Mouse (Mus musculus): ENCODE data around the gene Snx17. TPM values are rescaled to one million over a fixed set of nuclear protein-coding genes. Genes with fewer than 3 reads are reported as not detected.

The Snx17 gene
- 114 and 119 TPM in 2 replicates for polyA plus RNA-seq (2014; fragmentation: Nextera tagmentation; extraction: Ambion mirVana)

- WGBS = under 1% methylated on average over 48 of the region's 48 CpGs
- H3K9me3 ChIP-seq (ENCODE audit: control insufficient read depth, low read length) = no peaks in the 10 kb centered on the region
- H3K9ac ChIP-seq (replicated peaks; ENCODE audit: low read length) = peak within 1 kb of the TSS; percentile 80
- peak within 1 kb of the TSS; percentile 88 for H3K27ac ChIP-seq (replicated peaks; ENCODE audit: low read depth, low read length)
- H3K27me3 ChIP-seq (ENCODE audit: control insufficient read depth, insufficient read depth, low read length) = no peaks in the 10 kb centered on the region
- H3K4me1 ChIP-seq (ENCODE audit: control insufficient read depth, insufficient read depth, low read length) = peaks cover 12% of the 10 kb centered on the region
- H3K4me2 ChIP-seq (ENCODE audit: low read length) = peak within 1 kb of the TSS; percentile 97
- ATAC-seq (ENCODE audit: low FRiP score, low TSS enrichment) (peak; percentile 96), DNase-seq (peak; percentile 99)
- peak within 1 kb of the TSS; percentile 93 for H3K4me3 ChIP-seq (replicated peaks; ENCODE audit: low read depth, low read length)
- peaks cover 68% of the 10 kb centered on the region for H3K36me3 ChIP-seq (ENCODE audit: control insufficient read depth, insufficient read depth, low read length)
Measured at GRCm38 (mm10) chr5:31192939-31193630, at the start of gene Snx17, which contains the start of gene Eif2b4. TSS of gene Snx17 (plus strand) at chr5:31193227. TSS of gene Eif2b4 (minus strand) at chr5:31193430.

- 90% methylated on average over 4 of the region's 4 CpGs for WGBS
- Histone ChIP-seq H3K4me3 (replicated peaks; ENCODE audit: low read depth, low read length) (no peak overlapping the region), H3K27me3 (ENCODE audit: control insufficient read depth, insufficient read depth, low read length) (no peaks in the 10 kb centered on the region), H3K9ac (replicated peaks; ENCODE audit: low read length) (no peak overlapping the region), H3K4me1 (ENCODE audit: control insufficient read depth, insufficient read depth, low read length) (peaks cover 6% of the 10 kb centered on the region; the same call in 1 of the 2 replicates), H3K9me3 (ENCODE audit: control insufficient read depth, low read length) (no peaks in the 10 kb centered on the region), H3K36me3 (ENCODE audit: control insufficient read depth, insufficient read depth, low read length) (peaks cover 7% of the 10 kb centered on the region; the same call in 1 of the 2 replicates), H3K4me2 (ENCODE audit: low read length) (no peak overlapping the region), H3K27ac (replicated peaks; ENCODE audit: low read depth, low read length) (no peak overlapping the region)
- no peak for DNase-seq
- no peak for ATAC-seq (ENCODE audit: low FRiP score, low TSS enrichment)
Measured at GRCm38 (mm10) chr5:31149781-31150180, 43.2 kb upstream of the Snx17 start.

DNA sequence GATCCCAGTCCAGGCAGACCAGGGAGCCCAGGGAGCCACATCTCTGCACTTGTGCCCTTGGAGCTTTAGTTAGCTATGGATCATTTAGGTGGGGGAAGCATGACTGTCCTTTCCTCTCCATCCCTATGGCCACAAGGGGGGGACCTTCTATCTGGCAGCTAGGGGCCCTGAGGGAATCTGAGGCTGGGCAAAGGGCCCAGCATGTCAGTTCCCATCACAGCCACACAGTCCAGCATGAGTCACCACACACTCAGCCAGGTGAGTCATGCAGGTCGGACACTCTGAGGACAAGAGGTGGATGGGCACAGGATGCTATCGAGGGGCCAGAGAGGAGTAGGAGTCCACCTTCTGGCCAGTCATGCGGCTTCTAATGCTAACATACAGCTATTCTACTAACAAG lies 41.3 kb upstream of the Snx17 start:
- Histone ChIP-seq H3K4me2 (ENCODE audit: low read length) (no peak overlapping the region), H3K9ac (replicated peaks; ENCODE audit: low read length) (no peak overlapping the region), H3K4me1 (ENCODE audit: control insufficient read depth, insufficient read depth, low read length) (peaks cover 6% of the 10 kb centered on the region; the same call in 1 of the 2 replicates), H3K4me3 (replicated peaks; ENCODE audit: low read depth, low read length) (no peak overlapping the region), H3K27me3 (ENCODE audit: control insufficient read depth, insufficient read depth, low read length) (no peaks in the 10 kb centered on the region), H3K9me3 (ENCODE audit: control insufficient read depth, low read length) (no peaks in the 10 kb centered on the region), H3K36me3 (ENCODE audit: control insufficient read depth, insufficient read depth, low read length) (peaks cover 16% of the 10 kb centered on the region), H3K27ac (replicated peaks; ENCODE audit: low read depth, low read length) (no peak overlapping the region)
- WGBS = 95% methylated on average over 3 of the region's 3 CpGs
- ATAC-seq (ENCODE audit: low FRiP score, low TSS enrichment) (no peak), DNase-seq (no peak)

DNA sequence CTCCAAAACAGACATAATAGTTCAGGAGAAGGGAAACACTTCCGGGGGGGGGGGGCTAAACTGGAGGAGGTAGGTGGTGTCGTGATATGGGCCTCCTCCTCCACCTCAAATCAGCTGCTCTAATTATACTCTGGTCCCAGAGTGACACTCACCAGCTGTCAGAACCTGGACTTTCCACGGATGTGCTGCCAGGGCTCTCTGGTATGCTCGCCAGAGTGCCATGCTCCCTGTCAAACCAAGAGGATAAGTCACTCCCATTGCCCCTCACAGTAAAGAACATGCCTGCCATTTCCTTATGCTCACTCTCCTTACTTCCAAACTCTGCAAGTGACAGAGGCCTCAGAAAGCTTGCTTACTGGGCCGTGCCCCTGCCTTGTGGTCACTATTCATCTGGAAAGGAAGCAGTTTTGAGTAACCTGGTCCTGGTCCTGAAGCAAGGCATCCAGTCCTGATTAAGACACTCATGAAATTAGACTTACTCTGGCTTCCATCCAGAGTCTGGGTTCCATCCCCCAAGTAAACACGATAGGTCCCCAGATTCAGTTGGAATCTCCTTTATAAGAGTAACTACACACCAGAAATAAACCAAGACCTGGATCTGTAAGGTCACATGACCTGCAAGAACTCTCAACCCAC lies 39.4 kb upstream of the Snx17 start:
- H3K27ac ChIP-seq (replicated peaks; ENCODE audit: low read depth, low read length) = peak overlapping the region; percentile 72; the same call in 1 of the 2 replicates
- DNase-seq (no peak), ATAC-seq (ENCODE audit: low FRiP score, low TSS enrichment) (0 out of 2 replicates have a peak, but pooled peaks have one; percentile 38)
- H3K36me3 ChIP-seq (ENCODE audit: control insufficient read depth, insufficient read depth, low read length) = peaks cover 35% of the 10 kb centered on the region
- H3K9me3 ChIP-seq (ENCODE audit: control insufficient read depth, low read length) = no peaks in the 10 kb centered on the region
- WGBS = 36% methylated on average over 6 of the region's 6 CpGs
- peak overlapping the region; percentile 68 for H3K4me3 ChIP-seq (replicated peaks; ENCODE audit: low read depth, low read length)
- no peaks in the 10 kb centered on the region for H3K27me3 ChIP-seq (ENCODE audit: control insufficient read depth, insufficient read depth, low read length)
- H3K4me2 ChIP-seq (ENCODE audit: low read length) = peak overlapping the region; percentile 65
- peak overlapping the region; percentile 75 for H3K9ac ChIP-seq (replicated peaks; ENCODE audit: low read length)
- peaks cover 6% of the 10 kb centered on the region; the same call in 1 of the 2 replicates for H3K4me1 ChIP-seq (ENCODE audit: control insufficient read depth, insufficient read depth, low read length)

GRCm38 (mm10) chr5:31154152-31154553 lies 38.9 kb upstream of the Snx17 start, which contains the start of gene Mpv17:
TSS of gene Mpv17 (minus strand) at chr5:31154251.
- WGBS = 0% methylated on average over 19 of the region's 19 CpGs
- Histone ChIP-seq H3K27ac (replicated peaks; ENCODE audit: low read depth, low read length) (peak within 1 kb of the TSS; percentile 72), H3K9me3 (ENCODE audit: control insufficient read depth, low read length) (no peaks in the 10 kb centered on the region), H3K4me1 (ENCODE audit: control insufficient read depth, insufficient read depth, low read length) (peaks cover 6% of the 10 kb centered on the region; the same call in 1 of the 2 replicates), H3K4me2 (ENCODE audit: low read length) (peak within 1 kb of the TSS; percentile 65), H3K9ac (replicated peaks; ENCODE audit: low read length) (peak within 1 kb of the TSS; percentile 75), H3K4me3 (replicated peaks; ENCODE audit: low read depth, low read length) (peak within 1 kb of the TSS; percentile 68), H3K27me3 (ENCODE audit: control insufficient read depth, insufficient read depth, low read length) (no peaks in the 10 kb centered on the region), H3K36me3 (ENCODE audit: control insufficient read depth, insufficient read depth, low read length) (peaks cover 40% of the 10 kb centered on the region)
- DNase-seq (peak; percentile 91), ATAC-seq (ENCODE audit: low FRiP score, low TSS enrichment) (peak; percentile 92)

GRCm38 (mm10) chr5:31162462-31162861 lies 30.6 kb upstream of the Snx17 start:
- peaks cover 92% of the 10 kb centered on the region for H3K36me3 ChIP-seq (ENCODE audit: control insufficient read depth, insufficient read depth, low read length)
- DNase-seq = no peak
- ATAC-seq (ENCODE audit: low FRiP score, low TSS enrichment) = no peak
- H3K27ac ChIP-seq (replicated peaks; ENCODE audit: low read depth, low read length) = no peak overlapping the region
- H3K9ac ChIP-seq (replicated peaks; ENCODE audit: low read length) = no peak overlapping the region
- no peak overlapping the region for H3K4me3 ChIP-seq (replicated peaks; ENCODE audit: low read depth, low read length)
- no peaks in the 10 kb centered on the region for H3K9me3 ChIP-seq (ENCODE audit: control insufficient read depth, low read length)
- no peaks in the 10 kb centered on the region for H3K4me1 ChIP-seq (ENCODE audit: control insufficient read depth, insufficient read depth, low read length)
- H3K27me3 ChIP-seq (ENCODE audit: control insufficient read depth, insufficient read depth, low read length) = no peaks in the 10 kb centered on the region
- no peak overlapping the region for H3K4me2 ChIP-seq (ENCODE audit: low read length)

- Histone ChIP-seq H3K4me1 (ENCODE audit: control insufficient read depth, insufficient read depth, low read length) (no peaks in the 10 kb centered on the region), H3K4me2 (ENCODE audit: low read length) (no peak overlapping the region), H3K36me3 (ENCODE audit: control insufficient read depth, insufficient read depth, low read length) (peaks cover 90% of the 10 kb centered on the region), H3K4me3 (replicated peaks; ENCODE audit: low read depth, low read length) (no peak overlapping the region), H3K9me3 (ENCODE audit: control insufficient read depth, low read length) (no peaks in the 10 kb centered on the region), H3K27ac (replicated peaks; ENCODE audit: low read depth, low read length) (no peak overlapping the region), H3K27me3 (ENCODE audit: control insufficient read depth, insufficient read depth, low read length) (no peaks in the 10 kb centered on the region), H3K9ac (replicated peaks; ENCODE audit: low read length) (no peak overlapping the region)
- WGBS = 95% methylated on average over 1 of the region's 1 CpGs
- ATAC-seq (ENCODE audit: low FRiP score, low TSS enrichment) = no peak
- no peak for DNase-seq
Measured at GRCm38 (mm10) chr5:31164878-31165277, 28.1 kb upstream of the Snx17 start.

DNA sequence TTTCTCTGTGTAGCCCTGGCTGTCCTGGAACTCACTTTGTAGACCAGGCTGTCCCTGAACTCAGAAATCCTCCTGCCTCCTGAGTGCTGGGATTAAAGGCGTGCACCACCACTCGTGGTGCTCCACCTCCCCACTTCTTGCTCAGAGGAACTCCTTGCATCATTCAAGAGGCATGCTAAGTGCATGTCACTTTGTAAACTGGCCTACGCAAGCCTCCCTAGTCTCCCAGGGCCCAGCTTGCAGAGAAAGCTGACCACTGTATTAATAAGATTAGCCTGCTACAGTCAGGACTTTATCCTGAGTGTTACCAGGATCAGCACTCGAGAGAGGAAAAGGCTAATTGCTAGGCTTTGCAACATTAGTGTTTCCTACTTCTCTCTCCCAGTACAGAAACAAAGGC lies 24.4 kb upstream of the Snx17 start:
- H3K9me3 ChIP-seq (ENCODE audit: control insufficient read depth, low read length) = no peaks in the 10 kb centered on the region
- peaks cover 95% of the 10 kb centered on the region for H3K36me3 ChIP-seq (ENCODE audit: control insufficient read depth, insufficient read depth, low read length)
- no peak overlapping the region for H3K27ac ChIP-seq (replicated peaks; ENCODE audit: low read depth, low read length)
- H3K4me2 ChIP-seq (ENCODE audit: low read length) = no peak overlapping the region
- H3K9ac ChIP-seq (replicated peaks; ENCODE audit: low read length) = no peak overlapping the region
- DNase-seq (no peak), ATAC-seq (ENCODE audit: low FRiP score, low TSS enrichment) (no peak)
- no peaks in the 10 kb centered on the region for H3K27me3 ChIP-seq (ENCODE audit: control insufficient read depth, insufficient read depth, low read length)
- H3K4me1 ChIP-seq (ENCODE audit: control insufficient read depth, insufficient read depth, low read length) = no peaks in the 10 kb centered on the region
- H3K4me3 ChIP-seq (replicated peaks; ENCODE audit: low read depth, low read length) = no peak overlapping the region
- WGBS = 98% methylated on average over 4 of the region's 4 CpGs

Measured in midbrain, embryonic 14.5 days (tissue).